Comparison of ENCODE assay signal across 20 mouse cellular contexts in the genomic region with DNA sequence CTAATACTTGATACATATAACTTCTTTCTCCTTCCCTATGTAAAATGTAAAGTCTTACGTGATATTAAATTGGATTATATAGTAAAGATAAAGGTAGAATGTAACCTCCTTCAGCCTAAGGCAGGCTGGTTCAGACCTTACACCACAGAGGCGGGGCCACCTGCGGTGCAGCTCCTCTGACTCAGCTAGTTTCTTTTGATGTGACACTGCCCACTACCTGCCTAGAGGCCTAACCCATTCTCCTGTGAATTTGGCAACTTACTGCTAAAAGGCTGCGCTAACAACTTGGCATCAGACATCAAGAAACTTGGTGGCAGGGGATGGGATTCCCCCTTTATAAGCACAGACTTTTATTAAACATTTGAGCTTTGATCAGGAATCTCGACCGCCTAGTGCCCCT.
"Had no signal": no experiment of that assay in that cellular context is flagged by ENCODE, and none has a peak within 500 bp of the region (broad histone marks: within the 10 kb centered on the region; RNA-seq: fewer than 3 reads in every experiment).

No protein-coding gene starts in this region.

- H3K36me3 ChIP-seq: lung, embryonic 15.5 days; midbrain, embryonic 13.5 days; midbrain, embryonic 15.5 days; neural tube, embryonic 12.5 days; stomach, embryonic 15.5 days had no signal

- H3K27me3 ChIP-seq: lung, embryonic 15.5 days; megakaryocyte, embryonic 14.5 days; midbrain, embryonic 13.5 days; midbrain, embryonic 15.5 days; neural tube, embryonic 12.5 days; stomach, embryonic 15.5 days had no signal

- H3K4me2 ChIP-seq: lung, embryonic 15.5 days; midbrain, embryonic 11.5 days; midbrain, embryonic 13.5 days; midbrain, embryonic 15.5 days; neural tube, embryonic 12.5 days; stomach, embryonic 15.5 days had no signal

- H3K27ac ChIP-seq: lung, embryonic 15.5 days; macrophage; midbrain, embryonic 13.5 days; midbrain, embryonic 15.5 days; neural tube, embryonic 12.5 days; stomach, embryonic 15.5 days; stomach, postnatal 0 days had no signal

- H3K4me1 ChIP-seq: lung, embryonic 15.5 days; megakaryocyte, embryonic 14.5 days; midbrain, embryonic 13.5 days; midbrain, embryonic 15.5 days; neural tube, embryonic 12.5 days; stomach, embryonic 15.5 days had no signal

- H3K9me3 ChIP-seq: lung, embryonic 15.5 days; megakaryocyte, embryonic 14.5 days; midbrain, embryonic 13.5 days; midbrain, embryonic 15.5 days; neural tube, embryonic 12.5 days; stomach, embryonic 15.5 days had no signal

- H3K9ac ChIP-seq: liver, postnatal 0 days; lung, embryonic 15.5 days; midbrain, embryonic 13.5 days; midbrain, embryonic 15.5 days; neural tube, embryonic 12.5 days; stomach, embryonic 15.5 days had no signal

- H3K4me3 ChIP-seq: lung, embryonic 15.5 days; megakaryocyte, embryonic 14.5 days; midbrain, embryonic 13.5 days; midbrain, embryonic 15.5 days; neural tube, embryonic 12.5 days; stomach, embryonic 15.5 days had no signal

- DNase-seq: liver, postnatal 0 days; lung, adult 2 months; lung, postnatal 14 days; lung, postnatal 36 days; retina, postnatal 1 day; right cerebral cortex, adult 18-20 months; right cerebral cortex, postnatal 14 days; thymus, adult 2 months; thymus, postnatal 25 days; thymus, postnatal 4 days had no signal

- ATAC-seq: liver, postnatal 0 days; lung, postnatal 0 days; midbrain, embryonic 13.5 days; midbrain, embryonic 15.5 days had no signal
